Mouse (Mus musculus): ENCODE results near the gene AI481877. TPM values are rescaled to one million over a fixed set of nuclear protein-coding genes. Genes with fewer than 3 reads are reported as not detected.

Gene AI481877
- not detected for polyA plus RNA-seq (2014; fragmentation: Illumina TruSeq; extraction: RNeasy Lipid Tissue Mini Kit (QIAGEN cat#74804); ENCODE audit: low replicate concordance)

DNA sequence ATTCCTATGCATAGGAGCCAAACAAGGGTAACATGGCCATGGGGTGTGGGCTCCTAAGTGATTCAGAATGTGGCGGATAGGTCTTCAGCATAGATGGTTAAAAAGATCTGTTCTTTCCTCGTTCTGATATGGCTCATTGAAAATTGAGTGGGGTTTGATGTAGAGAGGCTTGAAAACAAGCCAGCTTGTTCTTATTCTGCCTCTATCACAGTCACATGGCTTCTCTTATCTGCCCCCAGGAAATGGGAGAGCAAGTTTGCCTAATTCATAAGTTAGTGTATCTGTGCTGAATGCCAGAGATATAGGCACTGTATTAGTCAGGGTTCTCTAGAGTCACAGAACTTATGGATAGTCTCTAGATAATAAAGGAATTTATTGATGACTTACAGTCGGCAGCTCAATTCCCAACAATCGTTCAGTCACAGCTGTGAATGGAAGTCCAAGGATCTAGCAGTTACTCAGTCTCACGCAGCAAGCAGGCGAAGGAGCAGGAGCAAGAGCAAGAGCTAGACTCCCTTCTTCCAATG lies at the start of gene AI481877:
AI481877 (minus strand) TSS at position 477 of the 527 bp plus-strand sequence.

DNA sequence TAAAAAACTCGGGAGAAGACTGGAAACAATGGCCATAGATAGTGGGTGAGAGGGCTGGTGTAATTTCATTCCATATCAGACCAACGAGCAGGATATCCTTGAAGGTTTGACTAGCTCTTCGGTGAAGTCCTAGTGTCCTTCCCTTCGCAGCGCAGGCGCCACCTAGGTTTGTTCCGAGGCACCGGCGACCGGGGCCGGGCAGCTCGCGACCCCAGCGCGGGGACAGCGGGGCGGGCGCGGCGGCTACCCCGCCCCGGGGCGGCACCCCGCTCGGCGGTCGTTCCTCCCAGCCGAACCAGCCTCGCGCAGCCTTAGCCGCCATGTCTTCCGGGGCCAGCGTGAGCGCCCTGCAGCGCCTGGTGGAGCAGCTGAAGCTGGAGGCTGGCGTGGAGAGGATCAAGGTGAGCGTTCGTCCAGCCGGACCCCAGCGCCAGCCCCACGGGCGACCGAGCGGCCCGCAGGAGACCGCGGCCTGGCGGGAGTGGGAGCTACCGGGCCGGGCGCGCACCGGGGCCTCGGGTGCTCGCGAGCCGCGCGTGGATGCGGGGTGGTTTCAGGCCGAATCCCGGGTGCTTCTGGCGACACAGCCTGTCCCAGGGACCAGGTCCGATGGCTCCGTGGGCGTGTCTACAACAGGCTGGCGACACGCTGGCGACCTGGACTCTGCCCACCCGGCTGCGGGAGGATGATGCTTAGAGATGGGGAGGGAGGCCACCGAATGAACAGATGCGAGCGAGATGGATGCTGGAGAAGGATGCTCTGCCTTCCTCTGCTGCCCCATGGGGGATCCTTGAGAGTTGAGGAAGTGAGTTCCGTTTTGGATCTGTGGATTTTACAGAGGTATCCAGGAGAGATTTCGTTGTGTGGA lies 103.6 kb downstream of the AI481877 start, which contains the start of gene Gng10:
Gng10 (plus strand) TSS at position 171 of the 868 bp plus-strand sequence.

DNA sequence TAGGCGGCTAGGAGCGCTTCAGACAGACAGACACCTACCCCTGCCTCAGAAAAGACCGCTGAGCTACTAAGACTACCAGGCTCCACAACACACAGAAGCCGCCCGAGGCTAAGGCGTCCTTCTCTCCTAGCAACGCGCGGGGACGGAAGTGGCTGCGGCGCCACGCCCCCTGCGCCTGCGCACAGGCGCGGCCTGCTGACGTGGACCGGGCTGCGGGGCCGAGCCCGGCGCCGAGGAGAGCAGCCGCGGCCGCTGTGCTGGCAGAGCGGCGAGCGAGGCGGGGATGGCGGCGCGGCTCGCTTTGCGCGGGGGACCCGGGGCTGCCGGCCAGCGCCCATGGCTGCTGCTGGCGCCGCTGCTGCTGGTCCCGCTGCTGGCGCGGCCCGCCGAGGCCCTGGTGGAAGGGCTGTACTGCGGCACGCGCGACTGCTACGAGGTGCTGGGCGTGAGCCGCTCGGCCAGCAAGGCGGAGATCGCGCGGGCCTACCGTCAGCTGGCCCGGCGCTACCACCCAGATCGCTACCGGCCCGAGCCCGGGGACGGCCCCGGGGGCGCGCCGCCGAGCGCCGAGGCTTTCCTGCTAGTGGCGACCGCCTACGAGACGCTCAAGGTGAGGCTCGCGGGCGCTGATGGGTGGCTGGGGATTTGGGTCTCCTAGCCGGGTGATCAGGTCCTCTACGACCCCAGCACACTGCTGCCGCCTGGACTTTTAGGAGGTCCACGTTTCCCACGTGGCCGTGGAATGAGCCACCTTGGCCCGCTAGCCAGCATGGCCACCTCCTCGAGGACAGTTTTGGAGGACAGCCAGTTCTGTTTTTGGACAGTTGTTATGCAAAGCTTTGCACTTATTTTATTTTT lies 135.6 kb downstream of the AI481877 start, which contains the start of gene Gm20503:
Gm20503 (plus strand) TSS at position 263 of the 858 bp plus-strand sequence.

DNA sequence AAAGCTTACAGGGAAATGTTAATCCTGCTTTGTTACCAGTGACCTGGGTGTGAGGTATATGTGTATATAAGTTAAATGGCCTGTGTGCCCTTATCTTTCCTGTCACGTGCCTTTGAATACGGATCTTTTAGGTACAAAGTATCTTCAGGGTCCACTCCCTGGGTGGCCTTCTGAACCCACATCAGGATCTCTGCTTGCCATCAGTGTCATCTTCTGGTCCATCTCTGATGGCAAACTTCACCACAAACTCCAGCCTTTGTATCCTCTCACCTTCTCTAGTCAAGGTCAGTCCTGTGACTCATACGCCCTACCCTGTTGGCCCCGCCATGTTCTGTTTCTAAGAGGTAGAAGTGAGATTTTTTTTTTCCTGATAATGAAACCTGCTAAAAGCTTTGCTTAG lies 144.0 kb downstream of the AI481877 start, which contains the start of gene Dnajc25:
Dnajc25 (plus strand) TSS at position 301 of the 400 bp plus-strand sequence.

Other genes with a start within 250 kb of the AI481877 start
- gene Ecpas, start 226.2 kb downstream of the AI481877 start, polyA plus RNA-seq (2014; fragmentation: Illumina TruSeq; extraction: RNeasy Lipid Tissue Mini Kit (QIAGEN cat#74804); ENCODE audit: low replicate concordance) = 143 TPM
- 0.19 TPM for gene Zkscan16, start 195.4 kb downstream of the AI481877 start, polyA plus RNA-seq (2014; fragmentation: Illumina TruSeq; extraction: RNeasy Lipid Tissue Mini Kit (QIAGEN cat#74804); ENCODE audit: low replicate concordance)
- 83.5 TPM for gene Ptgr1, start 151.9 kb downstream of the AI481877 start, polyA plus RNA-seq (2014; fragmentation: Illumina TruSeq; extraction: RNeasy Lipid Tissue Mini Kit (QIAGEN cat#74804); ENCODE audit: low replicate concordance)
- gene Dnajc25, start 143.9 kb downstream of the AI481877 start, polyA plus RNA-seq (2014; fragmentation: Illumina TruSeq; extraction: RNeasy Lipid Tissue Mini Kit (QIAGEN cat#74804); ENCODE audit: low replicate concordance) = 34.1 TPM
- gene Gm20503, start 135.8 kb downstream of the AI481877 start, polyA plus RNA-seq (2014; fragmentation: Illumina TruSeq; extraction: RNeasy Lipid Tissue Mini Kit (QIAGEN cat#74804); ENCODE audit: low replicate concordance) = not detected
- 66.8 TPM for gene Gng10, start 103.9 kb downstream of the AI481877 start, polyA plus RNA-seq (2014; fragmentation: Illumina TruSeq; extraction: RNeasy Lipid Tissue Mini Kit (QIAGEN cat#74804); ENCODE audit: low replicate concordance)
- gene Ugcg, start 50.3 kb upstream of the AI481877 start, polyA plus RNA-seq (2014; fragmentation: Illumina TruSeq; extraction: RNeasy Lipid Tissue Mini Kit (QIAGEN cat#74804); ENCODE audit: low replicate concordance) = 203 TPM

All from small intestine, adult 10 weeks (tissue).